Mouse (Mus musculus) midbrain, embryonic 10.5 days (tissue): ENCODE results near the gene Tmem88. TPM values are rescaled to one million over a fixed set of nuclear protein-coding genes. Genes with fewer than 3 reads are reported as not detected.

Source experiments
- polyA plus RNA-seq: library from polyadenylated mRNA; unstranded; fragments of >200 nt; fragmentation: Nextera tagmentation; extraction: Ambion mirVana; gene quantifications from 2 replicates; pipeline ENCODE4 v1.2.1, GENCODE M21; 2016

Tmem88 gene
- polyA plus RNA-seq, 1 experiment from 2014 or later, result 21.4 TPM

Other genes with a start within 250 kb of the Tmem88 start
- gene Alox12b, start 241.2 kb downstream of the Tmem88 start, polyA plus RNA-seq, result not detected in 2 replicates
- 0.04 and 0.06 TPM in 2 replicates for gene Alox8, start 200.4 kb downstream of the Tmem88 start, polyA plus RNA-seq
- gene Gucy2e, start 161.2 kb downstream of the Tmem88 start, polyA plus RNA-seq, result 0.06 and 0.20 TPM in 2 replicates
- 39.9 TPM in 2 replicates for gene Cntrob, start 74.5 kb downstream of the Tmem88 start, polyA plus RNA-seq
- 174 and 188 TPM in 2 replicates for gene Trappc1, start 74.3 kb downstream of the Tmem88 start, polyA plus RNA-seq
- gene Kcnab3, start 72.0 kb downstream of the Tmem88 start, polyA plus RNA-seq, result 1.4 and 2.3 TPM in 2 replicates
- gene Rnf227, start 57.8 kb downstream of the Tmem88 start, polyA plus RNA-seq, result 18.1 and 24.6 TPM in 2 replicates
- gene Chd3, start 28.8 kb downstream of the Tmem88 start, polyA plus RNA-seq, result 41.7 and 50.6 TPM in 2 replicates
- gene Naa38, start 2.7 kb downstream of the Tmem88 start, polyA plus RNA-seq, result 145 and 146 TPM in 2 replicates
- 50.4 and 57.3 TPM in 2 replicates for gene Cyb5d1, start 2.6 kb downstream of the Tmem88 start, polyA plus RNA-seq
- gene Kdm6b, start 15.4 kb upstream of the Tmem88 start, polyA plus RNA-seq, result 31.8 and 37.1 TPM in 2 replicates
- gene Dnah2, start 150.9 kb upstream of the Tmem88 start, polyA plus RNA-seq, result 1.2 and 1.9 TPM in 2 replicates
- 48.8 and 53.9 TPM in 2 replicates for gene Efnb3, start 162.0 kb upstream of the Tmem88 start, polyA plus RNA-seq
- 45.0 and 50.7 TPM in 2 replicates for gene Wrap53, start 182.0 kb upstream of the Tmem88 start, polyA plus RNA-seq
- 148 and 166 TPM in 2 replicates for gene Trp53, start 182.1 kb upstream of the Tmem88 start, polyA plus RNA-seq
- 6.0 and 8.6 TPM in 2 replicates for gene Atp1b2, start 207.7 kb upstream of the Tmem88 start, polyA plus RNA-seq
- not detected in 2 replicates for gene Shbg, start 219.7 kb upstream of the Tmem88 start, polyA plus RNA-seq
- 16.1 and 20.6 TPM in 2 replicates for gene Sat2, start 223.8 kb upstream of the Tmem88 start, polyA plus RNA-seq
- gene Fxr2, start 234.8 kb upstream of the Tmem88 start, polyA plus RNA-seq, result 36.2 and 39.1 TPM in 2 replicates